Mouse (Mus musculus) forebrain, postnatal 0 days (tissue): ENCODE data around the gene Ncln. TPM values are rescaled to one million over a fixed set of nuclear protein-coding genes. Genes with fewer than 3 reads are reported as not detected.
A peak's percentile ranks its signal among the peaks of the same experiment; 100 is the strongest.

Source experiments
- ATAC-seq: fragments of 200-750 bp; cut with Nextera tagmentation; 2 replicates; pipeline ENCODE4 v1.8.0; 2017; ENCODE audit warnings: mild to moderate bottlenecking, moderate library complexity
- DNase-seq: peaks from one replicate; pipeline ENCODE4 v3.0.0-alpha.2; 2015
- H3K27ac ChIP-seq: fragments of 300-500 bp; sonication (generic); 2 replicates; pipeline ENCODE4 v1.5.1; 2014; ENCODE audit warnings: low read depth, mild to moderate bottlenecking, antibody characterized with exemption, low read length, moderate library complexity, mixed read lengths
- H3K27me3 ChIP-seq: fragments of 300-500 bp; sonication (generic); 2 replicates; pipeline ENCODE4 v1.6.1; 2014; ENCODE audit warnings: mild to moderate bottlenecking, low read length, mixed read lengths; ENCODE audit not compliant: insufficient read depth
- H3K36me3 ChIP-seq: fragments of 300-500 bp; sonication (generic); 2 replicates; pipeline ENCODE4 v1.6.1; 2014; ENCODE audit warnings: mild to moderate bottlenecking, moderate library complexity; ENCODE audit not compliant: insufficient read depth
- H3K4me1 ChIP-seq: fragments of 300-500 bp; sonication (generic); 2 replicates; pipeline ENCODE4 v1.6.1; 2014; ENCODE audit warnings: antibody characterized with exemption; ENCODE audit not compliant: insufficient read depth
- H3K4me2 ChIP-seq: fragments of 300-500 bp; sonication (generic); 2 replicates; pipeline ENCODE4 v1.6.1; 2014; ENCODE audit warnings: low read depth, mild to moderate bottlenecking, moderate library complexity
- H3K4me3 ChIP-seq: fragments of 300-500 bp; sonication (generic); 2 replicates; pipeline ENCODE4 v1.5.1; 2014; ENCODE audit warnings: low read depth, low read length, mixed read lengths
- H3K9ac ChIP-seq: fragments of 300-500 bp; sonication (generic); 2 replicates; pipeline ENCODE4 v1.6.1; 2014; ENCODE audit warnings: mild to moderate bottlenecking
- H3K9me3 ChIP-seq: fragments of 300-500 bp; sonication (generic); 2 replicates; pipeline ENCODE4 v1.6.1; 2016; ENCODE audit warnings: low read length
- CTCF ChIP-seq: sonication (generic); IDR thresholded peaks from 2 replicates; pipeline ENCODE4 v1.5.1; 2016; ENCODE audit warnings: antibody characterized with exemption, control low read depth, low read depth
- WGBS: fragments of 180-500 bp; shearing (Covaris S2); extraction: QIAGEN DNeasy Blood & Tissue Kit; methylation state at CpG from one replicate; pipeline ENCODE4 v1.1.7; 2014; 5-methylcytosine and 5-hydroxymethylcytosine counted together
- polyA plus RNA-seq: library from polyadenylated mRNA; unstranded; fragments of >200 nt; fragmentation: Nextera tagmentation; extraction: Ambion mirVana; gene quantifications from 2 replicates; pipeline ENCODE4 v1.2.1, GENCODE M21; 2015
- total RNA-seq: library from RNA; depleted of rRNA; stranded (reverse); fragments of >200 nt; gene quantifications from 2 replicates; pipeline ENCODE4 v1.2.3, GENCODE M21; 2014

Ncln gene
- total and polyA plus RNA-seq, 2 experiments from 2014 or later, result 65.0 to 105 TPM

DNA sequence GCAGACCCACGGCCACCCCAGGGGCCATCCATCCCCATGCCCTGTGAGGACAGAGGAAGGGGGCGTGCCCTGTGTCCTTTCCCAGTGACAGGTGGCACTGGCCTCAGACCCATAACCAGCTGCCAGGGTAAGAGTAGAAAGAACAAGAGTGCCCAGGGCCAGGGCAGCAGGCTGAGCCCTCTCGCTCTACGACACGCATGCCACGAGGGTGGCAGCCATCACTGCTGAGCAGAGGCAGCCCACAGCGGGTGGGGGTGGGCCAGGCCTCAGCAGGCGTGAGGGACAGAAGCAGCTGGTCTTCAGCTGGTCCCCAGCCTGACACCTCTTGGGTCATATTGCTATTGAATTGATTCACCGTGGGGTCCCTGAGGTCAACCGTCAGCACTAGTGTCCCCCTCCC, 9.7 kb downstream of the Ncln start:
- no peak overlapping the region for H3K27ac ChIP-seq
- peaks cover 6% of the 10 kb centered on the region; the same call in 1 of the 2 replicates for H3K4me1 ChIP-seq
- no peak for ATAC-seq
- H3K4me3 ChIP-seq, result no peak overlapping the region
- H3K4me2 ChIP-seq, result no peak overlapping the region
- H3K27me3 ChIP-seq, result no peaks in the 10 kb centered on the region
- WGBS, result 90% methylated on average over 10 of the region's 10 CpGs
- no peak for TF ChIP-seq CTCF
- no peaks in the 10 kb centered on the region for H3K9me3 ChIP-seq
- no peak overlapping the region for H3K9ac ChIP-seq
- H3K36me3 ChIP-seq, result peaks cover 55% of the 10 kb centered on the region
- no peak for DNase-seq

DNA sequence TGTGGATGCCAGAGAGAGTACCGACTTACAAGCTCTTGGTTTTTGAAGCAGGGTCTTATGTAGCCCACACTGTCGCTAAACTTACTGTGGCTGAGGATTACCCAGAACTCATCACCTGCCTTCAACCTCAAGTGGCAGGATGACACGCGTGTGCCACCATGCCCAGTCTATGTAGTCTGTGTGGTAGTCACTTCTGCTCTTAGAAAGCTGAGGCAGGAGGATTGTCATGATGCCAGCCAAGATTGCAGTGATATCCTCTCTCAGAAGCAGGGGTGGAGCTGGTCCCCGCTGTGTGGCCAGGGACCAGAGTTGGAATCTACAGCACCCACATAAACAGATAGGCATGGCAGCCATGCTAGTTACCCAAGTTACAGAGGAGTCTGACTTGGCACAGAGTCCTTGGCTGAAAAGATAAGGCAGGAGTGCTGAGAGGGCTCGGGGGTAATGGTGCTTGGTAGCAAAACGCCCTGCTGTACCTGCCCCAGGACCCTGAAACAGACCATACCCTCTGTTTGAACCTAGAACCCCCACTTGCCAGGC, 10.6 kb downstream of the Ncln start:
- Histone ChIP-seq H3K4me3 (no peak overlapping the region), H3K9ac (no peak overlapping the region), H3K4me1 (peaks cover 10% of the 10 kb centered on the region), H3K9me3 (no peaks in the 10 kb centered on the region), H3K27ac (no peak overlapping the region), H3K4me2 (no peak overlapping the region), H3K27me3 (no peaks in the 10 kb centered on the region), H3K36me3 (peaks cover 46% of the 10 kb centered on the region)
- DNase-seq (no peak), ATAC-seq (no peak)
- WGBS, result 68% methylated on average over 7 of the region's 7 CpGs
- TF ChIP-seq CTCF, result no peak

- WGBS, result 20% methylated on average over 2 of the region's 2 CpGs
- peaks cover 14% of the 10 kb centered on the region for H3K4me1 ChIP-seq
- no peaks in the 10 kb centered on the region for H3K27me3 ChIP-seq
- peak overlapping the region; percentile 73; the same call in 1 of the 2 replicates for H3K27ac ChIP-seq
- no peak overlapping the region for H3K4me3 ChIP-seq
- H3K9me3 ChIP-seq, result no peaks in the 10 kb centered on the region
- no peak overlapping the region for H3K4me2 ChIP-seq
- TF ChIP-seq CTCF, result peak; percentile 35; the same call in 1 of the 2 replicates
- peaks cover 41% of the 10 kb centered on the region for H3K36me3 ChIP-seq
- DNase-seq (no peak), ATAC-seq (no peak)
- 0 out of 2 replicates have a peak overlapping the region, but pooled peaks have one; percentile 18 for H3K9ac ChIP-seq
Measured at GRCm38 (mm10) chr10:81485060-81485449, 11.1 kb downstream of the Ncln start.

DNA sequence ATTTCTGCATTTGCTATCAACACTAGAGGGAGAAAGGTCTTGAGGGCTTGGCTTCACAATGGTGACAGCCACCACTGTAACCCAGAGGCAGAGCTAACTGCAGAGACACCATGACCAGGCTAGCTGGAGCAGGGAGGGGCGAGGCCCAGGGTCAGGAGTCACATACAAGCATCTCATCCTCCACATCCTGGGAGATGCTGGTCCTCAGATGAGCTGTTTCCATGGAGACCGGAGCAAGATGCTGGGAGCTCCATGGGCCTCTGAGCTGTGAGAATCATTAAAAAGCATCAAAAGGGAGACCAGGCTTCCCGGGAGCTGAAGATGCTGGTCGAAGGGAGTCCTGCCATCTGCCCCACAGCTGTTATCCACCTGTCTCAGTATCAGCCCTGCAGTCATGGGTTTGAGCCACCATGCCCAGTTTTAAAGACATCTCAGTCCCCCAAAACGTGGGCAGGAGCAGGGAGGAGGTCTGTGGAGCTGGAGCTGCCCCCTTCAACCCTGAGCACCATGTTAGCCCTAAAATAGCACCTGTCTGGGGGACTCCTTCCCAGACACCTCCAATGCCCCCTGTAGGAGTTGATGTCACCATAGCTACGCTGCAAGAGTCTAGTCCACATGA, 11.6 kb downstream of the Ncln start:
- no peak for TF ChIP-seq CTCF
- H3K4me3 ChIP-seq, result no peak overlapping the region
- 0 out of 2 replicates have a peak overlapping the region, but pooled peaks have one; percentile 18 for H3K9ac ChIP-seq
- DNase-seq (peak; percentile 52), ATAC-seq (peak; percentile 27)
- H3K27me3 ChIP-seq, result no peaks in the 10 kb centered on the region
- peak overlapping the region; percentile 73 for H3K27ac ChIP-seq
- WGBS, result 39% methylated on average over 6 of the region's 6 CpGs
- peaks cover 17% of the 10 kb centered on the region for H3K4me1 ChIP-seq
- peaks cover 36% of the 10 kb centered on the region for H3K36me3 ChIP-seq
- no peaks in the 10 kb centered on the region for H3K9me3 ChIP-seq
- H3K4me2 ChIP-seq, result no peak overlapping the region

GRCm38 (mm10) chr10:81483983-81484382, 12.2 kb downstream of the Ncln start:
- Histone ChIP-seq H3K27me3 (no peaks in the 10 kb centered on the region), H3K4me3 (no peak overlapping the region), H3K4me2 (no peak overlapping the region), H3K4me1 (peaks cover 17% of the 10 kb centered on the region), H3K36me3 (peaks cover 30% of the 10 kb centered on the region), H3K27ac (peak overlapping the region; percentile 73), H3K9me3 (no peaks in the 10 kb centered on the region), H3K9ac (no peak overlapping the region)
- TF ChIP-seq CTCF, result peak; percentile 75
- WGBS, result 15% methylated on average over 9 of the region's 9 CpGs
- ATAC-seq (peak; percentile 49), DNase-seq (peak; percentile 77)

DNA sequence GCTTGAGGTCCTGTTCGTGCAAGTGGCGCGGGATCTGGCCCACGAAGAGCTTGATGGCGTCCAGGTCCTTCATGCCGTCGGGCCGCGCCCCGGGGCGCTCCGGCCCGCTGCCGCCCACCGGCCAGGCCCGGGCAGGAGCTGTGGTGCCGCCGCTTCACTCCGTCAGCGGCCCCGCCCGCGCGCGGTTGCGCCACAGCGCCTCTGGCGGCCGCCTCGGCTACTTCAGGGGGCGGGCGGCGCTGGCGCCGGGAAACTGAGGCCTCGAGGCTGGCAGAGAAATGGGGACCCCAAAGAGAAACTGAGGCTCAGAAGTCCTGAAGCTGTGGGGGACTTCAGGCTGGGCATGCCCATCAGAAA, 13.7 kb downstream of the Ncln start, which contains the start of gene Celf5:
Gene Celf5 (minus strand): TSS at position 177 of the 357 bp plus-strand sequence.
- peaks cover 16% of the 10 kb centered on the region for H3K36me3 ChIP-seq

More for the DNA sequence above, 13.7 kb downstream of the Ncln start, which contains the start of gene Celf5:
- H3K9ac ChIP-seq, result peak within 1 kb of the TSS; percentile 93
- peak; percentile 79 for TF ChIP-seq CTCF
- no peaks in the 10 kb centered on the region for H3K9me3 ChIP-seq
- H3K27ac ChIP-seq, result peak within 1 kb of the TSS; percentile 88
- peak within 1 kb of the TSS; percentile 65 for H3K4me3 ChIP-seq
- 5% methylated on average over 36 of the region's 36 CpGs for WGBS
- DNase-seq (peak; percentile 88), ATAC-seq (peak; percentile 79)
- H3K27me3 ChIP-seq, result no peaks in the 10 kb centered on the region
- peaks cover 17% of the 10 kb centered on the region for H3K4me1 ChIP-seq
- H3K4me2 ChIP-seq, result peak within 1 kb of the TSS; percentile 76
